Mouse (Mus musculus): Measurements from ENCODE around the gene Fitm1.
A peak's percentile ranks its signal among the peaks of the same experiment; 100 is the strongest.

Gene Fitm1

DNA sequence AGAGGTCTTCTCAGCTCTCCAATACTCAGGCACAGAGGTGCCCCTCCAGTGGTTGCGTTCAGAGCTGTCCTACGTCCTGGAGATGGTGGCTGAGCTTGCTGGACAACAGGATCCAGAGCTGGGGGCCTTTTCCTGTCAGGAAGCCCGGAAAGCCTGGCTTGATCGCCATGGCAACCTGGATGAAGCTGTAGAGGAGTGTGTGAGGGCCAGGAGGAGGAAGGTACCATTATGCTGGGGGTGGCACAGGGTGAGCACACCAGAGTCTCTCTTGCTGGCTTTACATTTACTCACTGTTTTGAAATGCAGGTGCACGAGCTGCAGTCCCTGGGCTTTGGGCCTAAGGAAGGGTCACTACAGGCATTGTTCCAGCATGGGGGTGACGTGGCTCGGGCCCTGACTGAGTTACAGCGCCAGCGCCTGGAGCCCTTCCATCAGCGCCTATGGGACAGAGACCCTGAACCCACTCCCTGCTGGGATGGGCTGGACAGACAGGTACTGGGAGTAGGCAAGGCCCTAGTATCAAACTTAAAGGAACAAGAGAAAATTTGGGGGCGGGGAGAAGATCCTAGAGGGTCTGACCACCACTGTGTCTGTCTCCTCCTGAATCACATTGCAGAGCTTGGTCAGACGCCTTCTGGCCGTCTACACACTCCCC is 20.7 kb downstream of the Fitm1 start:
- DNase-seq (ENCODE audit: low spot score in 2 of 2): no peak

DNA sequence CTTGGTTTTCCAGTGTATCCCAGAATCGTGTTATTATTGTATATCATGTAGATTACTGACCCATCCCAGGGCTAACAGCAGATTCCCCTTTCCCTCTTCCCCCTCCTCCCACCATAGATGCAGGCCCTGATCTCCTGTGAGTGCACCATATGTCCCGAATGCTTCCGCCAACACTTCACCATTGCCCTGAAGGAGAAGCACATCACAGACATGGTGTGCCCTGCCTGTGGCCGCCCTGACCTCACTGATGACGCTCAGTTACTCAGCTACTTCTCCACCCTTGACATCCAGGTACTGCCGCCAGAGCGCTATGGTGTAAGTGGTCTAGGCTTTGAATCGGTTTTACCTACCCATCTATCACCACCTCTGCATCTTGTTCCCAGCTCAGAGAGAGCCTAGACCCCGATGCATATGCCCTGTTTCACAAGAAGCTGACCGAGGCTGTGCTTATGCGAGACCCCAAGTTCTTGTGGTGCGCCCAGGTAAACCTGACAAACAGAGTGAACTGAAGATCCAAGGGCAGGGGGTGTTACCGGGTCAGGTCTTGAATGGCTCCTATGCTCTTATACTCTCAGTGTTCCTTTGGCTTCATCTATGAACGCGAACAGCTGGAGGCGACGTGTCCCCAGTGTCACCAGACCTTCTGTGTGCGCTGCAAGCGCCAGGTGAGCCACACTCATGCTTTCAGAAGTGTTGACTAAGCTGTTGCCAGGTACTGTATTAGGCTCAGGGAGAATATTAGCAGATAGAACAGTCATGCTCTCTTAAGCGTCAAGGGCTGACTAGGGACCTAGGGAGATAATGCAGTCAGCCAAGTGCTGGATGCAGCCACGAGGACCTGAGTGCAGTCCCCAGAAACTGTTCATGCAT is 23.3 kb downstream of the Fitm1 start:
- no peak for DNase-seq (ENCODE audit: low spot score in 2 of 2)

DNA sequence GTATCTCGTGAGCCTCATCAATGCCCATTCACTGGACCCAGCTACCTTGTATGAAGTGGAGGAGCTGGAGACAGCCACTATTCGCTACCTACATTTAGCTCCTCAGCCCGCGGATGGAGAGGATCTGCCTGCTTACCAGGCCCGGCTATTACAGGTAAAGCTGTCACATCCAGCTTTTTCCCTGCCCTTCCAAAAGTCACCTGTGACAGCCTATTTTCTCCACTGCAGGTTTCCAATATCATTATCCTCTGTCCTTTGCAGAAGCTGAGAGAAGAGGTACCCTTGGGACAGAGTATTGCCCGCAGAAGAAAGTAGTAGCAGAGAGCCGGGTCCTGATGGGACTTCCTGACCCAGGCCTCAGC is 27.8 kb downstream of the Fitm1 start, which contains the start of gene Irf9:
Gene Irf9 (plus strand): TSS at position 301 of the 362 bp plus-strand sequence.
- DNase-seq (ENCODE audit: low spot score in 2 of 2): no peak

- DNase-seq (ENCODE audit: low spot score in 2 of 2): peak; percentile 90 to 93
Observed at GRCm38 (mm10) chr14:55603633-55604576, 28.5 kb downstream of the Fitm1 start.

DNA sequence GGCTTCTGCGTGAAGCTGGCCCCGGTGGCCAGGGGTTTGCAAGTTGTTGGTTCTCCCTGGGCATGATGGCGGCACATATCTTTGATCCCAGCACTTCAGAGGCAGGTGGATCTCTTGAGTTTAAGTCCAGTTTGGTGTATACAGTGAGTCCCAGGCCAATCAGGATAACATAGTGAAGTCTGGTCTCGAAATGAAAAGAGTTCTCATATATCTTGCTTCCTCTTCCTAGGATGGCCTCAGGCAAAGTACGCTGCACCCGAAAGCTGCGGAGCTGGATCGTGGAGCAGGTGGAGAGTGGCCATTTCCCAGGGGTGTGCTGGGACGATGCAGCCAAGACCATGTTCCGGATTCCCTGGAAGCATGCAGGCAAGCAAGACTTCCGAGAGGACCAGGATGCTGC is 29.4 kb downstream of the Fitm1 start:
- no peak for DNase-seq (ENCODE audit: low spot score in 2 of 2)

DNA sequence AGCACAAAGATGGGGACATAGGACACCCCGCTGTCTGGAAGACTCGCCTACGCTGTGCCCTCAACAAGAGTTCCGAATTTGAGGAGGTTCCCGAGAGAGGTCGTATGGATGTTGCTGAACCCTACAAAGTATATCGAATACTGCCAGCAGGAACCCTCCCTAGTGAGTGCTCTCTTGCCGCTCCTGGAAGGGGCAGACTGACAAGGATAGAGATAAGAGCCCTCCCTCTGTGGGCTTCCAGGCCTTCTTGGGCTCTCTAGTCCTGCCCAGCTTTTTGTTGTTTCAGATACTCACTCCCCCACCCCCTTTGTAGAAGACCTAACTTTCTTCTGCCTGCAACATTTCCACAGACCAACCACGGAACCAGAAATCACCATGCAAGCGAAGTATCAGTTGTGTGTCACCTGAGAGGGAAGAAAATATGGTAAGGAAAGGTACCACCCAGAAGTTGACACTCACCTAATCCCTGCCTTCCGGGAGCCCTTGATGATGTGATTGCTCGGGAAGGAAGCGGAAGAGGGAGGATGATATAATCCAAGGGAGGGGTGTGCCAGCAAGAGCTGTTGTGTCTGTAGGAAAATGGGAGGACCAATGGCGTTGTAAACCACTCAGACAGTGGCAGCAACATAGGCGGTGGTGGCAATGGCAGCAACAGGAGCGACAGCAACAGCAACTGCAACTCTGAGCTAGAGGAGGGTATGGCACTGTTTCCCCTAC is 30.5 kb downstream of the Fitm1 start:
- no peak for DNase-seq (ENCODE audit: low spot score in 2 of 2)

DNA sequence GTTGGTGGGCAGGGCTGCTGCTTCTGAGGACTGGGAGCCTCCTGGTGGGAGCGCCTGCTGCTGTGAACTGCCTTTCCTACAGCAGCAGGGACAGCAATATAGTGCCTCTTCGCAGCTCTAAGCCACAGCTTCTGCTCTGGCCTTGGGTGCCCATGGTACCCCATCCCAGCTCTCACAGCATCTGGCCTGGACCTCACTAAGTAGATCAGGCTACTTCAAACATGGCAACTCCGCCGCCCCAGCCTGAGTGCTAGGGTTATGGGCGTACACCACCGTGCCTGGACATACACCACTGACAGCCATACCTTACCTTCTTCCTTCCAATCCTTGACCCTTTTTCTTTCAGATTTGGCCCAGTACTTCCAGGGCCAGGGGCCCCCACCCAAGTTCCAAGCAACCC is 32.9 kb downstream of the Fitm1 start:
- no peak for DNase-seq (ENCODE audit: low spot score in 2 of 2)

DNA sequence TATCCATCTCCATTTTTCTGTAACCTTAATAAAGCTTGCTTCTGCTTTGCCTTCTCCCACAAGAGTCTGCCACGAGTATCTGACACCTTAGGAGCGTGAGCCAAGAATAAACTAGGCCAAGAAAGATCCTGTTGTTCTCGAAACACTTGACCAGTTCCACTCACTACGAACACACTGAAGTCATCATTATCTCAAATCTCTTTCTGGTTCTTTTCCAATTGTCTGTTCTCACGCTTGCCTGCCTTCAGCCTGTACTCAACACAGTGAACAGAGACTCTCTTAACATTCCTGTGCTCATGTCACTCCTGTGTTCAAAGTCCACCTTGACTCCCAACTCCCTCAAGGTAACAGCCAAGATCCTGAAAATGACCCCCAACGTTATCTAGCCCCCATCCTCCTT is 37.9 kb downstream of the Fitm1 start:
- no peak for DNase-seq (ENCODE audit: low spot score in 2 of 2)

DNA sequence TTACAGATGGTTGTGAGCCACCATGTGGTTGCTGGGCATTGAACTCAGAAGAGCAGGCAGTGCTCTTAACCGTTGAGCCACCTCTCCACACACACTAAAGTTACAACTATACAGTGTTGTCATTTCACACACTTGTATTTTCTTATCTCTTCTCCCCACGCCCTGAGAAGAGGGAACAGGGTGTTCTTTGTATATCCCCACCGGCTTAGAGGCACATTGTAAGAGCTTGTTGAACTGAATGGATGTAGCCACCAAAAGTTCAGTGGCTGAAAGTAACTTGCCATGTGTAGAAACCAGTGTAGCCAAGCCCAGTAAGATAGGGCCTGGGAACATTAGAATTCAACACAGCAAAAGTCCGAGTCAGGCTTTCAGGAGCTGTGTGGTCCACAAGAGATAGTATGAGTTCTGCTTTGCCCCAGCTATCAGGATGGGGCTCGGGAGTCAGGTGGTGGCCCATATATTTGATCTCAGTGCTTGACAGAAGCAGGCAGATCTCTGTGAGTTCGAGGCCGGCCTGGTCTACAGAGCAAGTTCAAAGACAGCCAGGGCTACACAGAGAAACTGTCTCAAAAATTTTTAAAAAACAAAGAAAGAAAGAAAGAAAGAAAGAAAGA is 39.3 kb downstream of the Fitm1 start:
- peak in 1 of 2 experiments; percentile 27 for DNase-seq (ENCODE audit: low spot score in 2 of 2)

DNA sequence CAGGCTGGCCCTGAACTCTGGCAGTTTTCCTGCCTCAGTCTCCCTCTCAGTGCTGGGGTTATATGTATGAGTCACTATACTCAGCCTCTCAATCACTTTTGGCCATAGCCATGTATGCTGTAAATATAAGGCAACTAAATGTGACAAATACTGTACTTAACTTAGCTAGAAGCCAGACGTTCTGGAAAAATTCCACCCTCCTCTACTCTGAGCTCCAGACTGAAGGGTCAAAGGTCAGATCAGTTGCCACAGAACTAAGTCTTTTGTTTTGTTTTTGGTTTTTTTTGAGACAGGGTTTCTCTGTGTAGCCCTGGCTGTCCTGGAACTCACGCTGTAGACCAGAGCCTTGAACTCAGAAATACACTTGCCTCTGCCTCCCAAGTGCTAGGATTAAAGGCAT is 40.5 kb downstream of the Fitm1 start:
- DNase-seq (ENCODE audit: low spot score in 2 of 2): no peak

GRCm38 (mm10) chr14:55616844-55617243 is 41.4 kb downstream of the Fitm1 start:
- no peak for DNase-seq (ENCODE audit: low spot score in 2 of 2)

DNA sequence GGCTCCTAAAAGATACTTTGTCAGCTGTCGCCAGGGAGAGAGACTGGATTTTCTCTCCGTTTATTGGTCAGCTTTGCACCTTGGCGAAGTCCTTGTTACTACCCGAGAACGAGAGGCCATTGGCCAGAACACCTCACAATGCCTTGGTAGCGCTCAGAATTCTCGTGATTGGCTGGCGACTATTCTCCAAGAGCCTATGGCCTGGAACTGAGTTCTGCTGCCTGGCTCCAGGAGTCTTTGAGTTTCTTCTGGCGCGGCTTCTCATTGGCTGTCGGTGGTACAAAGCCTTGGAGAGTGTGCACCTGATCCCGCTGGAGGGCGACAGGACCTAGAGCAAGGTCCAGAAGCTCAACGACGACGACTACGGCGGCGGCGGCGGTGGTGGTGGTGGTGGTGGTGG is 42.4 kb downstream of the Fitm1 start, which contains the start of gene Rec8:
Gene Rec8 (plus strand): TSS at position 216 of the 400 bp plus-strand sequence.
- peak in 1 of 2 experiments; percentile 35 for DNase-seq (ENCODE audit: low spot score in 2 of 2)

DNA sequence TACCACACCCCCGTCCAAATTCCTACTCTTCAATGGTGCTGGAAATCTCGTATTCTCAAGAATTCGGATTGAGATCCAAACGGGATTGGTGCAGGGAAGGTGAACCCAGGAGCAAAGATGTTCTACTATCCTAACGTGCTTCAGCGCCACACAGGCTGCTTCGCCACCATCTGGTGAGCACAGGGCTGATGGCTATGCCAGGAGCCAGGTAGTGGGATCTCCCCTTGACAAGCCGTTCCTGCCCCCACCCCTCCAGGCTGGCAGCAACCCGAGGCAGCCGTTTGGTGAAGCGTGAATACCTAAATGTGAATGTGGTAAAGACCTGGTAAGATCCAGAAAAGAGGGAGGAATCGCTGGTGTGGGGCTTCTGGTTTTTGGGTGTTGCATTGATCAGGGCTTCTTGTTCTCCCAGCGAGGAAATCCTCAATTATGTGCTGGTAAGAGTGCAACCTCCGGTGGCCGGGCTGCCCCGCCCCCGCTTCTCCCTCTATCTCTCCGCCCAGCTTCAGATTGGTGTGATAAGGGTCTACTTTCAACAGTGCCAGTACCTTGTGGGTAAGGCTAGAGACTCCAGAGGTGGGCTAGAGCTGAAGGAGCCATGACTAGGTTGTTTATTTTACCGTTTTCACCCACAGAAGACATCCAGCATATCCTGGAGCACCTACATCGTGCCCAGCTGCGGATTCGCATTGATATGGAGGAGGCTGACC is 43.2 kb downstream of the Fitm1 start:
- DNase-seq (ENCODE audit: low spot score in 2 of 2): peak; percentile 35 to 40
